Comparison of ENCODE assay signal across 8 mouse cellular contexts in the genomic region with DNA sequence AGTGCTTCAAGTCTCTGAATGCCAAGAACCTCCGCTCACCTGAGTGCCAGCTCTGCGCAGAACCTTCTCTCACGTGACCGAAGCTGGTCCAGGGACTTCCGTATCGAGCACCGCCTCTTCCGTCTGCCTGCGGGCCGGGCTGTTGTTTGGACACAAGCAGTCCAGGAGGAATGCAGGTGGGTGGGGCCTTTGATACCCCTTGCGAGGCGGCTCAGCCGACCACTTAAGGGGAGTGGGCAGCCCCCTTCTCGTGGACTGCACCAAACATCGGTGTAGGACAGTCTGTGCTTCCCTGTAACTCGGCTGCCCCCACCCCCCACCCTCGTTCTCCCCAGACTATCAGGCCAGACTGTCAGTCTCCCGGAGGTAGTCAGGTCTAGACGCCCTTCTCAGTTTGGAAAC. TPM values are rescaled to one million over a fixed set of nuclear protein-coding genes. Genes with fewer than 3 reads are reported as not detected.
DNase-seq lines count a peak whose midpoint lies in the region; ATAC-seq and TF ChIP-seq lines count a peak whose summit lies in the region.

A gene (minus strand): TSS at position 100 of the 402 bp plus-strand sequence.

- H3K4me1 ChIP-seq in forebrain, embryonic 10.5 days: peaks cover 18% of the 10 kb centered on the region
- peaks cover 26% of the 10 kb centered on the region for H3K4me1 ChIP-seq in heart, embryonic 15.5 days (replicated peaks)
- peaks cover 3 to 5% of the 10 kb centered on the region in 2 experiments; a peak in 3 of 4 replicates for H3K4me1 ChIP-seq in liver, embryonic 14.5 days (replicated peaks; ENCODE audit: control insufficient read depth in 2 of 2, insufficient read depth in 2 of 2, low read length in 1 of 2)
- H3K4me1 ChIP-seq in neural tube, embryonic 12.5 days: peaks cover 13% of the 10 kb centered on the region

- WGBS in forebrain, embryonic 10.5 days: under 1% methylated on average over 19 of the region's 19 CpGs
- WGBS in heart, embryonic 15.5 days: under 1% methylated on average over 19 of the region's 19 CpGs
- WGBS in liver, embryonic 14.5 days (ENCODE audit: insufficient replicate concordance): 1% methylated on average over 19 of the region's 19 CpGs
- WGBS in neural tube, embryonic 12.5 days: 0% methylated on average over 19 of the region's 19 CpGs

- peak within 1 kb of the TSS; percentile 79 for H3K4me2 ChIP-seq in heart, embryonic 15.5 days
- H3K4me2 ChIP-seq in liver, embryonic 14.5 days (ENCODE audit: low read depth): peak within 1 kb of the TSS; percentile 79
- peak within 1 kb of the TSS; percentile 80 for H3K4me2 ChIP-seq in neural tube, embryonic 12.5 days (replicated peaks)

- TF ChIP-seq CTCF in liver, embryonic 14.5 days (IDR thresholded peaks at IDR 0.05; ENCODE audit: low read depth): no peak

- no peak for TF ChIP-seq EP300 in liver, embryonic 14.5 days (IDR thresholded peaks at IDR 0.05; ENCODE audit: low read depth)

- H3K27me3 ChIP-seq in forebrain, embryonic 10.5 days (ENCODE audit: poor library complexity, severe bottlenecking): no peaks in the 10 kb centered on the region
- H3K27me3 ChIP-seq in heart, embryonic 15.5 days: no peaks in the 10 kb centered on the region
- no peaks in the 10 kb centered on the region for H3K27me3 ChIP-seq in liver, embryonic 14.5 days (ENCODE audit: control insufficient read depth, insufficient read depth, low read length)
- no peaks in the 10 kb centered on the region for H3K27me3 ChIP-seq in neural tube, embryonic 12.5 days (replicated peaks)

- H3K4me3 ChIP-seq in forebrain, embryonic 10.5 days: peak within 1 kb of the TSS; percentile 72
- H3K4me3 ChIP-seq in heart, embryonic 15.5 days: peak within 1 kb of the TSS; percentile 77
- H3K4me3 ChIP-seq in liver, embryonic 14.5 days (ENCODE audit: insufficient read depth in 1 of 2, low read depth in 2 of 2, low read length in 2 of 2): peak within 1 kb of the TSS; percentile 61 to 68
- H3K4me3 ChIP-seq in neural tube, embryonic 12.5 days: peak within 1 kb of the TSS; percentile 66

- peak; percentile 93 for ATAC-seq in heart, embryonic 15.5 days (replicated peaks; ENCODE audit: insufficient number of reproducible peaks, insufficient read depth, low FRiP score, low read depth)
- peak; percentile 90 for ATAC-seq in liver, embryonic 14.5 days (ENCODE audit: insufficient read depth)
- ATAC-seq in neural tube, embryonic 12.5 days (ENCODE audit: low FRiP score, low read depth): peak; percentile 90

- peak within 1 kb of the TSS; percentile 84 for H3K27ac ChIP-seq in forebrain, embryonic 10.5 days
- peak within 1 kb of the TSS; percentile 78 for H3K27ac ChIP-seq in heart, embryonic 15.5 days
- H3K27ac ChIP-seq in liver, embryonic 14.5 days: peak within 1 kb of the TSS; percentile 18; the same call in 1 of the 2 replicates
- H3K27ac ChIP-seq in neural tube, embryonic 12.5 days: no peak within 1 kb of the TSS

- H3K9me3 ChIP-seq in forebrain, embryonic 10.5 days: no peaks in the 10 kb centered on the region
- H3K9me3 ChIP-seq in heart, embryonic 15.5 days (replicated peaks): no peaks in the 10 kb centered on the region
- no peaks in the 10 kb centered on the region for H3K9me3 ChIP-seq in liver, embryonic 14.5 days (ENCODE audit: control insufficient read depth, low read length)
- no peaks in the 10 kb centered on the region for H3K9me3 ChIP-seq in neural tube, embryonic 12.5 days

- peak; percentile 41 to 57 for DNase-seq in CD8-positive naive resting alpha-beta T cell, adult 2 months (ENCODE audit: low read depth in 2 of 2, low spot score in 2 of 2)
- DNase-seq in c-Kit-positive CD71-negative TER-119-negative erythroid progenitor cells, embryonic 14.5 days (ENCODE audit: low read depth): peak; percentile 52
- DNase-seq in forebrain, embryonic 10.5 days (ENCODE audit: extremely low spot score, low spot score): peak; percentile 87
- DNase-seq in kidney, postnatal 25 days: peak; percentile 90 to 96
- DNase-seq in liver, embryonic 14.5 days (ENCODE audit: low read depth in 3 of 3, low spot score in 3 of 3): peak; percentile 54 to 67 (median 59)
- DNase-seq in telencephalon, adult 2 months (ENCODE audit: low read depth, low spot score): peak; percentile 85

- peak within 1 kb of the TSS; percentile 68 for H3K9ac ChIP-seq in heart, embryonic 15.5 days
- peak within 1 kb of the TSS; percentile 55 for H3K9ac ChIP-seq in liver, embryonic 14.5 days (replicated peaks)
- peak within 1 kb of the TSS; percentile 59 for H3K9ac ChIP-seq in neural tube, embryonic 12.5 days

- peaks cover 47% of the 10 kb centered on the region for H3K36me3 ChIP-seq in forebrain, embryonic 10.5 days (replicated peaks)
- peaks cover 37% of the 10 kb centered on the region for H3K36me3 ChIP-seq in heart, embryonic 15.5 days
- H3K36me3 ChIP-seq in liver, embryonic 14.5 days (replicated peaks; ENCODE audit: control insufficient read depth, insufficient read depth, low read depth): peaks cover 22% of the 10 kb centered on the region
- peaks cover 40% of the 10 kb centered on the region for H3K36me3 ChIP-seq in neural tube, embryonic 12.5 days

RNA-seq across cellular contexts. Expression of the gene that starts here (rescaled TPM):
- polyA plus RNA-seq in forebrain, embryonic 10.5 days (2016; fragmentation: Nextera tagmentation; extraction: Ambion mirVana): 60.4 and 63.8 TPM in 2 replicates
- 77.0 and 83.6 TPM in 2 replicates for polyA plus RNA-seq in heart, embryonic 15.5 days (2015; fragmentation: Nextera tagmentation; extraction: Ambion mirVana)
- polyA plus RNA-seq in liver, embryonic 14.5 days (2012; rRNA removed): 16.9 and 18.9 TPM in 2 replicates
- polyA plus RNA-seq in liver, embryonic 14.5 days (2014; fragmentation: Nextera tagmentation; extraction: Ambion mirVana): 14.2 and 16.0 TPM in 2 replicates
- 50.3 and 51.5 TPM in 2 replicates for polyA plus RNA-seq in neural tube, embryonic 12.5 days (2016; fragmentation: Nextera tagmentation; extraction: Ambion mirVana)
